Mouse (Mus musculus): ENCODE results near the gene Ptar1. TPM values are rescaled to one million over a fixed set of nuclear protein-coding genes. Genes with fewer than 3 reads are reported as not detected.

Gene Ptar1
- total RNA-seq, 2 experiments from 2014 or later: 31.7 to 42.2 TPM

DNA sequence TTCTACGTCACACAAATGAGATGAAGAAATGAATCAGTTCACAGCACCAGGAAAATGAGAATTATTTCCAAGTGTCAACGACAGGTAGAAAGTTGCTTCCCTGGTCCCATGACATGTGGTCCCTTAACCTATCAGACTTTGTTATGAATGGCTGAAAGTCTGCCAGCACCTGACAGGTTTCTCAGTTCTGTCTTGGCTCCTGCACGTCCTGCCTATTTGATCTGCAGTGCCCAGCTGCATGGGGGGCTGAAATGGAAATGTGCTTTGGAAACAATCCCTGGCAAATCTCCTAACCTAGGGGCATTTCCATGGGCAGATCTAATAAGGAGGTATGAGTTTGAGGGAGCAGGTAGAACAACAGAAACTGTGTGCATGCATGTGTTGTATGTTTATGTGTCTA is 59.3 kb downstream of the Ptar1 start:
- intact Hi-C loops (cut with DNase I): no loop called here
- DNase-seq (ENCODE audit: extremely low spot score in 1 of 2, low spot score in 2 of 2): no peak

GRCm38 (mm10) chr19:23757011-23757410 is 69.8 kb downstream of the Ptar1 start:
- intact Hi-C loops (cut with DNase I): loop anchor here (5.0 kb wide), 5 partner anchors 105 to 455 kb away; partner anchors contain the start of gene 1700028P14Rik

DNA sequence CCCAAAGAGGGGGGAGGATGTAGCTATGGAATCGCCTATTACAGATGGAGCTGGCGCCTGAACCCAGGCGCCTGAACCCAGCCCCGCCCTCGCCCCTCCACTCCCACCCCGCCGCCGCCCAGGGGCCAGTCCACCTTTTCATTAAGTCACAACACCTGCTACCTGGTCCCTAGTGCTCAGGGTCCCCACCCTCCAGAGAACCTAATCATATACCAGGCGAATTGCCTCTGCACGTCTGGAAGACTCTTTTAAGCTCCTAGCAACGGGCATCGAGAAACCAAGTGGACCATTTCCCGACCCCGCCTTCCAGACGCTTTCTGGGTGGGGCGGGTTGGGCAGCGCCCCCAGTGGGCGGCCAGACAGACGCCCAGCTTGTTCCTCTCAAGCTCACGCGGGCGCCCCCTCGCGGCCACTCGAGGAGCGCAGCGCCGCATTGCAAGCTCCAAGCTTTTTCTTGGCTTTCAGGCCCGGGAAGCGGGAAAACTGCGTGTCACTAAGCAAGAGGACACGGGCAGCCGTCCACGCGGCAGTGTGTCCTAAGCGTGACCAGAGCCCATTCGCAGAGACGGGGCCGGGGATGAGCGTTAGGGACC is 70.8 kb downstream of the Ptar1 start:
- peak; percentile 94 to 96 for DNase-seq (ENCODE audit: extremely low spot score in 1 of 2, low spot score in 2 of 2)
- intact Hi-C loops (cut with DNase I): loop anchor here (2.0 to 5.0 kb wide), 6 partner anchors 71 to 456 kb away; partner anchors contain the start of genes 1700028P14Rik and Ptar1

More at GRCm38 (mm10) chr19:23757011-23757410, 69.8 kb downstream of the Ptar1 start:
- DNase-seq (ENCODE audit: extremely low spot score in 1 of 2, low spot score in 2 of 2): peak in 1 of 2 experiments; percentile 48

GRCm38 (mm10) chr19:23758554-23759321 is 71.5 kb downstream of the Ptar1 start, which contains the start of gene Apba1:
TSS of gene Apba1 (plus strand) at chr19:23758887.
- DNase-seq (ENCODE audit: extremely low spot score in 1 of 2, low spot score in 2 of 2): peak; percentile 67 to 92
- intact Hi-C loops (cut with DNase I): loop anchor here (2.0 to 5.0 kb wide), 6 partner anchors 72 to 456 kb away; partner anchors contain the start of genes 1700028P14Rik and Ptar1

DNA sequence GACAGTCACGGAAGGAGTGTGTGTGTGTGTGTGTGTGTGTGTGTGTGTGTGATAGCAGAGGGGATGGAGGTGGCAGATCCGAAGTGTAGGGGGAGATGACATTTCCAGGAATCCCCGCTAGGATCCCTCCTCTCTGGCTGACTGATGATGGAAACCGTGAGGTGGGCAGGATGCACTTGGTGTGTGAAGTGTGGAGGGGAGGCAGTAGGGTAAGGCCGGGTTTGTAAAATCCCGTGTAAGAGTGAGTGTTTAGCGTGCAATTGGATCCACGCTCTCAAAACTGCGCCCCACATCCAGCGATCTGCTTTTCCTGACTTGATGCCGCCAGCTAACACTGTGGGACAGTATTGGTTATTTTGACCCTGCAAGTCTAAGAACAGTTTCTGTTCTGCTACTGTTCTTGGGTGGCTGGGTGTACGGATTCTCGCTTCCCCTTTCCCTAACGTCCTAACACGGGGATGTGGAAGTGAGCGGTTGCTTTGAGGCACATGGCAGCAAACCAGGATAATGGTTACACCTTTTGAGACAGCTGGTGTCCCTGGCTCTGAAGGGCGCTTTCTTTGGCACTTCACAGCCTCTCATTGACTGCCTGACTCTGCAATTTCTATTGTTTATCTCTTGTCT is 72.2 kb downstream of the Ptar1 start:
- intact Hi-C loops (cut with DNase I): loop anchor here (2.0 to 5.0 kb wide), 6 partner anchors 73 to 457 kb away; partner anchors contain the start of genes 1700028P14Rik and Ptar1

DNA sequence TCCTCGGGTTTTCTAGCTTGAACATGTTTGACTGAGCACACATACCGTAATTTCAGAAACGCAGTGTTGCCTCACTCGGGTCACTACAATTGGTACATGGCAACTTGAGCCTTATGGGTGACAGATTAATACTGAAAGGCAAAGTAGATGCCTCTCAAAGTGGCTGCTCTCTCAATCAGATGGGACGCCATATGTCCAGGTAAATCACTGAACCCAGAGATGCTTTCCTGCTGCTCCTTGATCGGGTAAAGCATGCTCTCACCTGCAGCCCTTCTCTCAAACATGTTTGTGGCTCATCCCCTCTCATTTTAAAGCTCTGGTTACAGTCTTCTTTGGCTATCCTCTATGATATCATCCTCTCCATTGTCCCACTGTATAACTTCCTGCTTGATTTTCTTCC is 76.1 kb downstream of the Ptar1 start:
- intact Hi-C loops (cut with DNase I): loop anchor here (5.0 kb wide), 1 partner anchor 64 kb away; no protein-coding TSS in a partner anchor

More for the DNA sequence above, 72.2 kb downstream of the Ptar1 start:
- DNase-seq (ENCODE audit: extremely low spot score in 1 of 2, low spot score in 2 of 2): peak in 1 of 2 experiments; percentile 30

GRCm38 (mm10) chr19:23764051-23764450 is 76.8 kb downstream of the Ptar1 start:
- DNase-seq (ENCODE audit: extremely low spot score in 1 of 2, low spot score in 2 of 2): no peak
- intact Hi-C loops (cut with DNase I): loop anchor here (5.0 kb wide), 1 partner anchor 63 kb away; no protein-coding TSS in a partner anchor

More for the DNA sequence above, 76.1 kb downstream of the Ptar1 start:
- no peak for DNase-seq (ENCODE audit: extremely low spot score in 1 of 2, low spot score in 2 of 2)

GRCm38 (mm10) chr19:23768864-23769263 is 81.6 kb downstream of the Ptar1 start:
- intact Hi-C loops (cut with DNase I): no loop called here
- DNase-seq (ENCODE audit: extremely low spot score in 1 of 2, low spot score in 2 of 2): no peak

DNA sequence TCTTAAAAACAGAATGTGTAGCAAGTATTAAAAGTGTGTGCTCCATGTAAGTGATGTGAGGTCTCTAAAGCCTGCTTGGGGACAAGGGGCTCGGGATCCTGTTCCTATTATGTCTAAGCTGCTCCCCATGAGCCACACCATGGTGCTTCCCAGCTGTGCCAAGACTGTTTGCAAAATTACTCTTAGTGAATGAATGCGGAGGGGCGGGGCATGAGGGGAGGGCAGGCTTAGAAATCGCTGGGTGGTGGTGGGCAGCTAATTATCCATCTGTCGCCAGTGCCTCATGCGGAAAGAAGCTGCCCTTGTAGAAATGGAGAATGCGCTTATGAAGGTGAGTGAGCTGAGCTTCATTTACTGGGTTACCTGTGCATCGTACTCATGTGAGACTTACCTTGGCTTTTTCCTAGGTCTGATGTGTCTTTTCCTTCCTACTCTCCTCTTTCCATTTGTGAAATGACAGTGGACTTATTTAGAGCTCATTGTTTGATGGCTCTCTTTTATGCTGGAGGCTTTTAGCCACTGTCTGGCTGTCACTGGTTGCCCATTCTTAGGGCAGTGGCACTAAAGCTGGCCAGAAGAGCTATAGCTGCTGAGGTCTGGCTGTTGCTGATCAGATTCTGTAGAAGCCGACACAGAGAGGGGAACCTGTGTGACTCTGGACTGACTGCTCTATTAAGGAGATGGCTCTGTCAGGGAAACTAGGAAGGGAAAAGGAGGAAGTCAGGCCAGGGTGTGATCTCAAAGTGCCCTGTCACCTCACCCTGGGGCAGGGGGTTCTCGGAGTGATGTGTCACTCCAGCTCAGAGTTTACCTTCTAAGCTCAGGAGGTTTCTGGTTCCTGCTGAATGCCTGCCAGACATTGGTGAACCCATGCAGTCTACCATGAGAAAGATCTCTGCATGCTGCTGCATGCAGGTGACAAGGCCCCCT is 83.5 kb downstream of the Ptar1 start:
- intact Hi-C loops (cut with DNase I): no loop called here
- no peak for DNase-seq (ENCODE audit: extremely low spot score in 1 of 2, low spot score in 2 of 2)

- DNase-seq (ENCODE audit: extremely low spot score in 1 of 2, low spot score in 2 of 2): no peak
- intact Hi-C loops (cut with DNase I): no loop called here
Measured at GRCm38 (mm10) chr19:23771971-23772370, 84.7 kb downstream of the Ptar1 start.

- intact Hi-C loops (cut with DNase I): no loop called here
- no peak for DNase-seq (ENCODE audit: extremely low spot score in 1 of 2, low spot score in 2 of 2)
Measured at GRCm38 (mm10) chr19:23775356-23775755, 88.1 kb downstream of the Ptar1 start.

DNA sequence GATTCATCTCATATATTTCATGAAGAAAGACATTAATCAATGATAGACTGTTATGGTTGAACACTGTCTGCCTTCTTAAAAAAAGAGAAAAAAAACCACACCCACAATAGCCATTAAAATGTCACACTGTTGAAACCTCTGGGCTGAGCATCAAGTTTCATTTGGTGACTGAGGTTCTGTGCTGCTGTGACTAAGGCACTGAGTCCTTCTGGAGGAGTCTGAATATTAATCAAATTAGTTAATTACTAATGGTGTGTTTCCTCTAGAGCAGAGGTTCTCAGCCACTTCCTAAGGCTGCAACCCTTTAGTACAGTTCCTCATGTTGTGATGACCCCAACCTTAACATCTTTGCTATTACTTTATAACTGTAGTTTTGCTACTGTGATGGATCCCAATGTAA is 91.9 kb downstream of the Ptar1 start:
- DNase-seq (ENCODE audit: extremely low spot score in 1 of 2, low spot score in 2 of 2): no peak
- intact Hi-C loops (cut with DNase I): no loop called here

- intact Hi-C loops (cut with DNase I): no loop called here
- DNase-seq (ENCODE audit: extremely low spot score in 1 of 2, low spot score in 2 of 2): no peak
Measured at GRCm38 (mm10) chr19:23780105-23780504, 92.9 kb downstream of the Ptar1 start.

Other genes with a start within 250 kb of the Ptar1 start
- gene Mamdc2, start 239.0 kb upstream of the Ptar1 start, total RNA-seq (2021): 1 to 10 TPM; 2.9 to 3.7 TPM
- 1 to 10 TPM; 1.9 to 2.1 TPM for gene 1700028P14Rik, start 34.6 kb upstream of the Ptar1 start, total RNA-seq (2021)
- gene Apba1, start 71.5 kb downstream of the Ptar1 start, total RNA-seq (2021): 100 to 1,000 TPM; 239 to 266 TPM

All from left cerebral cortex, postnatal 10 days (tissue).